Mouse (Mus musculus): Measurements from ENCODE around the gene Gabrr3. TPM values are rescaled to one million over a fixed set of nuclear protein-coding genes. Genes with fewer than 3 reads are reported as not detected.

Gene Gabrr3
- total RNA-seq, 1 experiment: 0.04 TPM

DNA sequence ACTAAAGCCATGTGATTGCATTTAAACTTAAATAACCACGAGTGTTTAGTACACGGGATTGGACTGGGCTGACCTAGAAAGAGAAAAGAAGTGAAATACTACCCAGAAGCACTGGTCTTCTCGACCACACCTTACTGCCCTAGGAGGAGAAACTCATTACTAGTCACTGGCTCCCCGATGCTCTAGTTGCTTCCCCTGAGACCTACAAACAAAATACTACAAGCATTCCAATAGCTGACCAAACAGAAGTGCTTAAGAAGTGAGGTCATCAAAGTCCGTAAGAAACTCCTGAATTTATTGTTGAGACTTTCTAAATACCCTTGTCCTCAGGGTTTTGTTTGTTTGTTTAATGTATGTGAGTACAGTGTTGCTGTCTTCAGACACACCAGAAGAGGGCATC, 102.7 kb downstream of the Gabrr3 start:
- TF ChIP-seq CHD2 (IDR thresholded peaks at IDR 0.05; ENCODE audit: low read depth, low read length) (no peak), ZNF384 (IDR thresholded peaks at IDR 0.05; ENCODE audit: low read depth, low read length) (no peak), MAFK (IDR thresholded peaks at IDR 0.05; ENCODE audit: insufficient read depth, low read depth, low read length) (no peak), ZC3H11A (IDR thresholded peaks at IDR 0.05; ENCODE audit: borderline replicate concordance, low read depth, low read length) (no peak), HCFC1 (IDR thresholded peaks at IDR 0.05; ENCODE audit: borderline replicate concordance, insufficient read depth, low read length) (no peak)
- no peak for DNase-seq (ENCODE audit: low read depth, low spot score)
- in situ Hi-C loops (cut with MboI; ENCODE audit: low sequenced_read_pairs in 2 of 2, unreplicated experiment in 2 of 2): no loop called here
- no peak overlapping the region for H3K9ac ChIP-seq (ENCODE audit: insufficient read depth, low read depth, low read length, poor library complexity, severe bottlenecking)
- 0 out of 2 replicates have a peak, but pooled peaks cover 3% of the 10 kb centered on the region for H3K36me3 ChIP-seq (ENCODE audit: control insufficient read depth, insufficient read depth, low read length, poor library complexity, severe bottlenecking)
- no peaks in the 10 kb centered on the region for H3K4me1 ChIP-seq (ENCODE audit: control insufficient read depth in 2 of 2, insufficient read depth in 2 of 2, low read length in 2 of 2, poor library complexity in 1 of 2)
- no peak overlapping the region for H3K27ac ChIP-seq (ENCODE audit: insufficient read depth, low read depth, low read length, poor library complexity, severe bottlenecking)
- H3K9me3 ChIP-seq (ENCODE audit: control insufficient read depth, insufficient read depth, low read depth, low read length): no peaks in the 10 kb centered on the region
- no peak overlapping the region for H3K4me3 ChIP-seq (ENCODE audit: insufficient read depth in 1 of 2, low read depth in 1 of 2, low read length in 2 of 2, poor library complexity in 1 of 2, severe bottlenecking in 1 of 2)

Other genes with a start within 250 kb of the Gabrr3 start
- not detected in 2 replicates for gene Olfr196, start 236.9 kb upstream of the Gabrr3 start, total RNA-seq (2012; rRNA removed)
- not detected in 2 replicates for gene Olfr198, start 203.8 kb upstream of the Gabrr3 start, total RNA-seq (2012; rRNA removed)
- gene Olfr199, start 187.6 kb upstream of the Gabrr3 start, total RNA-seq (2012; rRNA removed): not detected in 2 replicates
- not detected in 2 replicates for gene Olfr201, start 134.7 kb upstream of the Gabrr3 start, total RNA-seq (2012; rRNA removed)
- not detected in 2 replicates for gene Olfr202, start 120.5 kb upstream of the Gabrr3 start, total RNA-seq (2012; rRNA removed)
- not detected in 2 replicates for gene Olfr203, start 108.5 kb upstream of the Gabrr3 start, total RNA-seq (2012; rRNA removed)
- not detected in 2 replicates for gene Olfr204, start 89.1 kb upstream of the Gabrr3 start, total RNA-seq (2012; rRNA removed)
- gene Olfr205, start 76.2 kb upstream of the Gabrr3 start, total RNA-seq (2012; rRNA removed): not detected in 2 replicates
- not detected in 2 replicates for gene Olfr206, start 58.1 kb upstream of the Gabrr3 start, total RNA-seq (2012; rRNA removed)
- not detected in 2 replicates for gene Olfr209, start 43.3 kb upstream of the Gabrr3 start, total RNA-seq (2012; rRNA removed)
- 25.4 and 34.6 TPM in 2 replicates for gene Riox2, start 64.4 kb downstream of the Gabrr3 start, total RNA-seq (2012; rRNA removed)
- 10.2 and 12.1 TPM in 2 replicates for gene Crybg3, start 193.6 kb downstream of the Gabrr3 start, total RNA-seq (2012; rRNA removed)
- 9.1 and 13.6 TPM in 2 replicates for gene Arl6, start 232.1 kb downstream of the Gabrr3 start, total RNA-seq (2012; rRNA removed)